Mouse (Mus musculus): Measurements from ENCODE around the gene Spem2.

Gene Spem2

DNA sequence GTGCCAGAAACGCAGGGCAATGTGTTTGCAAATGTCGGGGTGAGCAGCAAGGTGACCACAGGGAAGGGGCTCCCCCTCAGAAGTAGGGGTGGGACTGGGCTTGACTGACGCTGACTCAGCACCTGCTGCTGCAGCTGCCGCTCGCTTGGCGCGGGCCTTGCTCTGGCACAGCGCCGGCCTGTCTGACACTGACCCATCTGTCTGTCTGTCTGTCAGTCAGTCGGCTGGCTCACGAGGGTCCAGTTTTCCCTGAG is 18.2 kb downstream of the Spem2 start:
- no peak for DNase-seq (ENCODE audit: extremely low spot score, low spot score)

DNA sequence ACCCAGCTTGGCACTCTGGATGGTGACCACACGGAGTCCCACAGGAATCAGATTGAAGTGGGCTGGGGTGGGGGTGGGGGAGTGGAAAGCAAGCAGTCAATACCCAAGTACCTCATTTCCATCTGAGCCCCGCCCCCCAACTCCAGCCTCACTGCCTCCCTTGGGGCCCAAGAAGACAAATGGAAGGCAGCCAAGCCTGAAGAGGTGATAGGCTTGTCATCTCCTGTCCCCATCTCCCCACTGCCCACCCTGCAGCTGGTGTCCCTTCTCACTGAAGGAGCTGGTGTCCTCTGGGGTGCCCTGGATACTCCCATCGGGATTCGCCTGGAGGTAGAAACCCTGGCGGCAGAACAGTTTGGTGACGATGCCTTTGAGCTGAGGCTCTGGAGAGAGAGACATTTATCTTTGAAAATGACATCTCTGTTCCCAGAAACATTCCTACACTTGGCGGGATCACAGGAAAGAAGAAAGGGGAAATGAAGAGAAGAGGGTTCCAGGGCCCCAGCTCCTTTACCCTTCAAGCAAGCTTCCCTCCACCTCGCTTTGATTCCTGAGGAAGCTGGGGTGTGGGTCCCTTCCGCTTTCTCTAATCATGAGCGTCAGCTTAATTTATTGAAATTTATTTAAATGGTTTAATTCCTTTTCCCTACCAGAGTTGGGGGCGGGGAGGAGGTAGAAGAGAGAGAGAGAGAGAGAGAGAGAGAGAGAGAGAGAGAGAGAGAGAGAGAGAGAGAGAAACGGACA is 18.7 kb downstream of the Spem2 start:
- no peak for DNase-seq (ENCODE audit: extremely low spot score, low spot score)

DNA sequence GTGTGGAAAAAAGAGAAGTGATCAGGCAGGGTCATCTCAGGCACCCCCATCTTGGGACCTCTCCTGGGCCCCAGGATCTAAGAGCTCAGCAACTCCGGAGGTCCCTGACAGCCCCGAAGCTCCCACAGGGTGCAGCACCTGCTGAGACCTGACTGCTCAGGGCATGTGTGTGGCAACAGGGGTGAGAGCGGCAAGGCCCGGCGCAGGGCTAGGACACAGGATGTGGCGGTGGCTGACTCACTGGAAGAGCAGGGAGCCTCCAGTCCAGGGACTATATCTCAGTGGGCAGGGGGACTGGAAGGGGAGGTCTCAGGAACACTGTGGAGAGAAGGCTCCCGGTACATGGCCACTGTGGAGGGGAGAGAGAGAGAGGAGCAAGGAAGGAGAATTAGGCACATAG is 20.3 kb downstream of the Spem2 start:
- DNase-seq (ENCODE audit: extremely low spot score, low spot score): no peak

DNA sequence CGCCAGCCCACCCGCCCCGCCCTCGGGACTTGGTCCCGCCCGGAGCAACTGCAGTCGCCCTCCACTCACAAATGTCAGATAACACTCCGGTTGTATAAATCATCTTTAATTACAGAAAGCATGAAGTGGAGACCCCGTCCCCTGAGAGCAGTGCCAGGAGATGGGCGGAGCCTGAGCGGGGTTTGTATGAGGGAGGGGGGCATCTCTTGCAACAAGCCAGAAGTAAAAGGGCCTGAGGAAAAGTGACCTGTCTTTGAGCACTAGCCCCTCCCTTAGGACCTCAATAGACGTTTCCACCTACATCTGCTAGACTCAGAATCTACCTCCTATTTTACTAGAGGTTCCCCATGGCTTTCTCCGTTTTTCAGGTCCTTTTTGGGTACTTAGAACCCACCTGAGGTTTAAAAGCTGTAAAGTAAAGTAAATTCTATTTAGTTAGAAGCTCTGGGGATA is 22.3 kb downstream of the Spem2 start:
- no peak for DNase-seq (ENCODE audit: extremely low spot score, low spot score)

DNA sequence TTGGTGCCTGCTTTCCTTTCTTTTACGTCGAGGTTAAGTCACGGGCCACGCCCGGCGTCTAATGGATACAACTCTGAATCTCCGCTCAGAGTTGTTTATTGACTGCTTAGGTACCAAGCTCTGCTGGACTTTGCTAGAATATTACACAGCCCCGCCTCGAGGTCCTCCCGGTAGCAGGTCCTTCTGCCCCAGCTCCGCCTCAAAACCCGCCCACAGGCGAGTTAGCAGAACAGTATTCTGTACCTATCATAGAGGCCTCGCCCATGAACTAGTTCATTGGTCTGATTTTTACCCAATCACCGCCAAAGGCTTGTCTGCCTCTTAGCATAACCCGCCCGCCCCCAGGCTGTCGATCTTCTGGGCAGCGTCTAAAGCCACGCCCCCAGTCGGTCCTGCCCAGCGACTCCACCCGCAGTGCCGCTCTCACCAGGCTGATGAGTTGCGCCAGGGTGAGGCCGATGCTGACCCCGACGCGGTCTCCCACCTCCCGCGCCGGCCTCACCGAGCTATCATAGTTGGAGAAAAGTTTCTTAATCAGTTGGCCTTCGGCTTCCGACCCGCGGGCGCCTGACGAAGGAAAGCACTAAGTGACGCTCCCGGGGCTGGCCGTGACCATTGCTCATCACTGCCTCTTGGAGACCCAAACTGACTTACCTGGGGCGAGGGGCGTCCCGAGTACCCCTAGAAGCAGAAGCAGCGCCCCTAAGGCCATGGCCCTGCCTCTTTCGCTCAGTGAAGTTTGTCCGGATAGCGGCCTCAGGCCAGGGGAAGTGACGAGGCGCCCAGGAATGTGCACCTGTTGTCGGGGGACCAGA is 22.9 kb downstream of the Spem2 start, which contains the start of gene Chrnb1:
TSS of gene Chrnb1 (minus strand) at position 776 of the 815 bp plus-strand sequence.
- DNase-seq (ENCODE audit: extremely low spot score, low spot score): peak; percentile 85

DNA sequence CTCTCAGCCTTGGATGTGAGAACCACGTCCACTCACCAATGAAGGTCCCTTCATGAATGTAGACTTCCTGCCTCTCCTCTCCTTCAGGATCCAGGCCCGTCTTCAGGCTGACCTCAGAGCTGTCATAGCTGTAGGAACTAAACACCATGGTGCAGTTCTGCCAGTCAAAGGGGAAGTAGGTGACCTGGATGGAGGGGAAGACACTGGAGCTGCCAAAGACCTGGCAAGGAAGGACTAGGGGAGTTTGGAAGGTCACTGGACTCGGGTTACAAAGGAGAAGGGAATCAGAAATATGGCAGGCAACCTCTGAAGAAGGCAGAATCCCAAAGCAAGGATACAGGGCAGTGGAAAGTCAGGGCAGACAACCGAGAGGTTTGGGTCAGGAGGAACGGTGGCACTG is 24.8 kb downstream of the Spem2 start:
- DNase-seq (ENCODE audit: extremely low spot score, low spot score): no peak

DNA sequence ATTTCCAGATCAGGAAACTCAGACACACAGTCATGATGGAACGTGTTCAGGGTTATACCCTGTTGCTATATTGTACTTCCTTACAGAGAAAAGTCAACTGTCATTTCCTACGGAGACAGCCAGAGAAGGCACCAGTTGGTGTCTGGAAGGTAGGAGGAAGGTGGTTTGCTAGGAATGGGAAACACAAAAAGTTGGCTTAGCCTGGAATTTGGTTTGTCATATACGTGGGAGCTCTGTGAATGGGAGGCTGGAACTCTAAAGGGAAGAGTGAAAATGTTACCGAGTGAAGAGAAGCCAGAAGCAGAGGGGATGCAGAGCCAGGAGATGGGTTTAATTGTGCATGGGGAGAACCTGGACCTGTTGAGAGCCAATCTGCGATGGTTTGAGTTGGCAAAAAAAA is 26.8 kb downstream of the Spem2 start:
- DNase-seq (ENCODE audit: extremely low spot score, low spot score): no peak

DNA sequence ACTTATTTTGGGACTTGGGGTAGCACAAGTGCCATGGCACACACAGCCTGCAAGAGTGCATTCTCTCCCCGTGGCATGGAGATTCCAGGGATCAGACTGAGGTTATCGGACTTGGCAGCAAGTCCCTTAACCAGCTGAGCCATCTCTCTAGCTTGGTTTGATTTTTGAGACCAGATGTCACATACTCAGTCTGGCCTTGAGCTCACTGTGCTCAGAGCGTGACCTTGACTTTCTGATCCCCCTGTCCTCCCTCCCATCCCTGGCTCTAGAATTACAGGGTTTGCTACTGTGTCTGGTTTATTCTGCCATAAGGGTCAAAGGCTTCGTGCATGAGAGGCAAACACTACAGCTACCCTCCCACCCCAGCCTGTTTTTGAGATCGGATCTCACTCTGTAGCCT is 28.8 kb downstream of the Spem2 start:
- no peak for DNase-seq (ENCODE audit: extremely low spot score, low spot score)

DNA sequence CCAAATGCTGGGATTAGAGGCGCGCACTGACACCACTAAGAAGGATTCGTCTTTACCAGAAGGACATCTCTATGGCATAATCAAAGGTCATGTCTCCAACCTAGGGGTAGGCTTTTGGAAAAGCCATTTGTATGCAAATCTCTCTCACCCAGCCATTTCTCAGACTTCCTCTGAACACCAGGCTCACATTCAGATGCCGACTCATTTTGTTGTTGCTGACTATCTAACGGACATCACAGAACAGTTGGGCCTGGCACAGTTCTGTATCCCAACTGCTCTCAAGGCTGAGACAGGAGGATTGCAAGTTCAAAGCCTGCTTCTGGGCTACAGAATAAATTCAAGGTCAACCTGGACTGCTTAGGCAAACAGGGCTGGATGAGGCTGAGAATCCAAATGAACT is 31.0 kb downstream of the Spem2 start:
- DNase-seq (ENCODE audit: extremely low spot score, low spot score): no peak

DNA sequence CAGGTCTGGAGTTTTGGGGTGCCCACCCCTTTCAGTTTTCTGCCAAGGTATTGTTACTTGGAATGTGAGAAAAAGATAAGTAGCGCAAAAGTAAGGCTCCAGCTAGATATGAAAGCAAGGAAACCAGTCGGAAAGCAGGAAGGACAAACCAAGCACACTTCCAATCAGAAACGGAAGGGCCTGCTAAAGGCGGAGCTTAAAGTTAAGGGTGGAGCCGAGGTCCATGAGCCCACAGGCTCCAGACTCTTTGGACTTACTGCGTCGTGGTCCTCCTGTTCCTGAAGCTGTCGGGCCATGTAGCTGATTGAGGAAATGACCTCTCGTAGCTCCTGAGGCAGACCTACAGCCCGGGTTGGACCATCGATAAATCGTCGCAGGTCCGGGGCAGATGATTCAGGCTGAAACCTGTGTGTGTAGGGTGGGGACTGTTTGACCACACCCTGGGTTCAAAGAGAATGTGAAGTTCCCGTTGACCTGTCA is 33.4 kb downstream of the Spem2 start:
- no peak for DNase-seq (ENCODE audit: extremely low spot score, low spot score)

DNA sequence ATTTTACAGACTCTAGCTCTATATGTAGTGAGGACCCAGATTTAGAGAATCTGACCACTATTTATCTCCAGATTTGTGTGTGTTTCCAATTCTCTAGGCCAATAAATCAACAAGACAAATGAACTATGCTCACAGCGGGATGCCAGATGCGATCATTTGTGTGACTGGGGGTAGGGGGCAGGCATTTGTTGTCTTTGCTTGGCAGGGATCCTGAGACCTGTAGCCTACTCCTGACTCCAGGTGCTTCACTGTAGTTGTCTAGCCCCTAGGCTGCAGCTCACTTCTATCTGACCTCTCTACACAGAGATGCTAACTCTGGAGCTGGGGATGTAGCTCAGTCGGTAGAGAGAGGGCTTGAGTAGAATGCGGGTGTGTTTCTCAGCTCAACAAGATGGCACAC is 36.4 kb downstream of the Spem2 start:
- no peak for DNase-seq (ENCODE audit: extremely low spot score, low spot score)

DNA sequence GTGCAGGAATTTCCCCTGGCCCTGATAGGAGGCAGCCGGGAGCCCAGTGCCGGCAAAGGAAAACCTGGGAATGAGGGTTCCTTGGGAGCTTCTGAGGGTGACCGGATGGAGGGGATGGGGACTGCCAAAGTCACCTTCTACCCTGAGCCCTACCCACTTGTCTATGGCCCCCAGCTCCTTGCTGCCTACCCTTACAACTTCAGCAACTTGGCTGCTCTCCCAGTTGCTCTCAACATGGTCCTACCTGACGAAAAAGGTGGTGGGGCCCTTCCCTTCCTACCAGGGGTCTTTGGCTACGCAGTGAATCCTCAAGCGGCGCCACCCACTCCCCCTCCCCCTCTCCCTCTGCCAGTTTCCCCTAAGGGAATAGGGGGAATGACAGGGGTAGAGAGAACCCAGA is 39.3 kb downstream of the Spem2 start:
- no peak for DNase-seq (ENCODE audit: extremely low spot score, low spot score)

DNA sequence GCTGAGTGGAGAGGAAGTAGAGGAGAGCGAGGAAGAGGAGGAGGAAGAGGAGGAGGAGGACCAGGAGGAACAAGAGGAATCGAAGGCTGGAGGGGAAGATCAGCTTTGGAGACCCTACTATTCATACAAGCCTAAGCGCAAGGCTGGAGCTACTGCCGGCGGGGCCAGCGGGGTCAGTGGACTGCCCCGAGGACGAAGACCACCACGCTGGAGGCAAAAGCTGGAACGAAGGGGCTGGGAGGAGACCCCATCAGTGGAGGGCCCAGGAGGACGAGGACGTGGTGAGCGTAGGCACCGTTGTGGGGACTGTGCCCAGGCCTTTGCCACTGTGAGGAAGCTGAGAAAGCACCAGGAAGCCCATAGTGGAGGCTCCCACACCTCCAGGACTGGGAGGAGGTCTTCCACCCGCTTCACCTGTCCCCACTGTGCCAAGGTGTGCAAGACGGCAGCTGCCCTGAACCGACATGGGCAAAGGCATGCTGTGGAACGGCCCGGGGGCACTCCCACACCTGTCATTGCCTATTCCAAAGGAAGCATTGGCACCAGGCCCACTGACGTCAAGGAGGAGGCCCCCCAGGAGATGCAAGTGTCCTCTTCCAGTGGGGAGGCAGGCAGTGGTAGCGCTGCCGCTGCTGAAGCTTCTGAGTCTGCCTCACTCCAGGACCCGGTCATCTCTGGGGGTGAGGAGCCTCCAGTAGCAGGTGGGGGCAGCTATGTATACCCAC is 39.8 kb downstream of the Spem2 start:
- DNase-seq (ENCODE audit: extremely low spot score, low spot score): no peak

DNA sequence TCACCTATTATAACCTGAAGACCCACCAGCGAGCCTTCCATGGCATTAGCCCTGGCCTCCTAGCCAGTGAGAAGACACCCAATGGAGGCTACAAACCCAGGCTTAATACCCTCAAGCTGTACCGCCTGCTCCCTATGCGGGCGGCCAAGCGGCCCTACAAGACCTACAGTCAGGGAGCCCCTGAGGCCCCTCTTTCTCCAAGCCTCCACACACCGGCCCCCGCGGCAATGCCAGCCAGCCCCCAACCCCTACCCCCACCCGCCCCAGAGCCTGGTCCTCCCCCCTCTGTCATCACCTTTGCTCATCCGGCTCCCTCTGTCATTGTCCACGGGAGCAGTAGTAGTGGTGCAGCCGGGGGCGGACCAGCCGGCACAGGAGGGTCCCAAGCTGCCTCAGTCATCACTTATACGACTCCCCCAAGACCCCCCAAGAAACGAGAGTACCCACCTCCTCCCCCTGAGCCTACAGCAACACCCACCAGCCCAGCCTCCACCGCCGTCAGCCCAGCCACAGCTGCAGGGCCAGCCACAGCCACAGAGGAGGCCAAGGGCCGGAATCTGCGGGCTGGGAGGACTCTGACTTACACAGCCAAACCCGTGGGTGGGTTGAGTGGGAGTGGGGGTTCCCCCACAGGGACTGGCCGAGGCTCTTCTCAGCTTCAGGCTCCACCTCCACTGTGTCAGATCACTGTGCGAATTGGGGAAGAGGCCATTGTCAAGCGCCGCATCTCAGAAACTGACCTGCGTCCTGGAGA is 40.6 kb downstream of the Spem2 start:
- DNase-seq (ENCODE audit: extremely low spot score, low spot score): no peak

DNA sequence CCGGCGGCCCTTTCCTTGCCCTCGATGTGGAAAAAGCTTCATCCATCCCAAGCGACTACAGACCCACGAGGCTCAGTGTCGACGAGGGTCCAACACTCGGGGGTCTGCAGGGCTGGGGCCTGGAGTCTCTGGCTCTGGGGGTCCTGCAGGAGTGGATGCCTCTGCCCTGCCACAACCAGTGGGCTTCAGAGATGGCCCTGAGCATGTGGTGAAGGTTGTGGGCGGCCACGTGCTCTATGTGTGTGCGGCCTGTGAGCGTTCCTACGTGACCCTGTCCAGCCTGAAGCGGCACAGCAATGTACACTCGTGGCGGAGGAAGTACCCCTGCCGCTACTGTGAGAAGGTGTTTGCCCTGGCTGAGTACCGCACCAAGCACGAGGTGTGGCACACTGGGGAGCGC is 41.8 kb downstream of the Spem2 start:
- no peak for DNase-seq (ENCODE audit: extremely low spot score, low spot score)

DNA sequence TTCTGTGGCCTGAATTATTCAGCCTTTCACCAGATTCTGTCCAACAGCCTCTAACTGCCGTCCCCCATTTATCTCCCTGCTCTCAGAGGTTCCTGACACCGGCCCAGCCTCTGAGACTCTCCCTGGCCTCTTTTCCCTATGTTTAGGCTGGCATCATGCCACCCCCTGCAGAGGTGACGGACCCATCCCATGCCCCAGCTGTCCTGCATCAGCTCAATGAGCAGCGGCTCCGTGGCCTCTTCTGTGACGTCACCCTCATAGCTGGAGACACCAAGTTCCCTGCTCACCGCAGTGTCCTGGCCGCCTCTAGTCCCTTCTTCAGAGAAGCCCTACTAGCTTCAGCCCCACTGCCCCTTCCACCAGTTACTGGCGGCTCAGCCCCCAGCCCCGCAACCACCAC is 42.5 kb downstream of the Spem2 start:
- no peak for DNase-seq (ENCODE audit: extremely low spot score, low spot score)

DNA sequence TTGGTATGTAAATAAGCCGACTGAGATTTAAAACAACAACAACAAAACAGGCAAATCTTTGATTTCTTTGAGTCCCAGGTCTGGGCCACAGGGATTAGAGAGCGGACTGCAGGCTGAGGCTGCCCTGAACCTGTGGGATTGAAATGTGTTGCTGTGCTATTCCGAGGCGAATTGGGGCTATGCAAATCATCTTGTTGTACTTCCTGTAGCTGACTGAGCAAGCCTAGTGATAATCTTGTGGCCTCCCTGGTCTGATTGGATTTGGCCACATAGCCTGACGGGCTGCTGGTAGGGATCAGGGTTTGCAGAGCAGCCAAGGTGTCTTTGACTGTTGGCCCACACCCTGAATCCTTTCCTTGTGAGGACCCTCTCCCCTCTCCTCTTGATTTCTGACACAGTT is 43.3 kb downstream of the Spem2 start:
- DNase-seq (ENCODE audit: extremely low spot score, low spot score): no peak

DNA sequence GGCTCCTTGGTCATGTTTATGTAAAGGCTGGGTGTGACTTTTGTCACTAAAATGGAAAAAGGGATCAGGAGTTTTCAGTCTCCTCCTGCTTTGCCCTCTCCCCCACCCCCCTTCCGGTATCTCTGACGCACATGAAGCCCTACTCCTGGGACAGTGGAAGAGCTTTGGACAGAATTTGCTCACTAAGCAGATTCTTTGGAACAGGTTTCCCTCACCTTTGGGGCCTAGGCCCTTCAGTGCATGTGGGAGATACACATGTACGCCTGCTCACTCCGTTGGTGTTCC is 50.7 kb downstream of the Spem2 start:
- DNase-seq (ENCODE audit: extremely low spot score, low spot score): no peak

DNA sequence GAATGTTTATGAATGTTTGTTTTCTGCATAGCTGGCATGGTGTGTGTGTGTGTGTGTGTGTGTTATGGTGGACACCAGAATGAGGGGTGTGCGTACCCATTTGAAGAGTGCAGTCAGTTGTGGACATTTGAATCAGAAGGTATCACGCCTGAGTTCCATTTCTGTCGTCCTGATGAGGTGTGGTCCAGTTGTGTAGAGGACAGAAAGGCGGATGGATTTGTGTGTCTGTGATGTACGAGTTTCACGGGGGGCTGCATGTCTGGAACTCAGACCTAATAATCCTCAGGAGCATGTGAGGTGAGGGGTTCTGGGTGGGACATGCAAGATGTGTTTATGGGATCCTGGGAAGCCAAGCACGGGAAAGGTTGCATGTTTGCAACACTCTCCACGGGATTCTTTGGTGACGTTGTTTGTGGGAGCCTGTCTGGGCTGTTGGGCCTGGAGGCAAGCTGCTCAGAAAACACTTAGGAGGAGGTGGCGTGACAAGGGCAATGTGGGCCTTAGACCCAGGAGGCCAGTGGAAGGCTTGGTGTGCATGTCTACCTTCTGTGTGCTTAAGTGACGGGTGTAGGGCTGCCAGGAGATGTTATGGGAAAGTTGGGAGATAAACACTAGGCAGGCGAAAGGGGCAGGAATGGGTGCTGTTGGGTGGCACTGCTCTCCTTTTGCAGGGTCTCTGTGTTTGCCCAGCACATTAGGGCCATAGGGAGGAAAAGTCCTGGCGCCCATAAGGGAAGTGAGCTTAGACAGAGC is 51.2 kb downstream of the Spem2 start:
- no peak for DNase-seq (ENCODE audit: extremely low spot score, low spot score)

Data from neural tube, embryonic 10.5 days (tissue).